Mouse (Mus musculus) forebrain, embryonic 16.5 days (tissue): ENCODE data around the gene Zfp280b. TPM values are rescaled to one million over a fixed set of nuclear protein-coding genes. Genes with fewer than 3 reads are reported as not detected.

Experiments
- ATAC-seq: fragments of 200-750 bp; cut with Nextera tagmentation; 2 replicates; pipeline ENCODE4 v1.8.0; 2017; ENCODE audit warnings: mild to moderate bottlenecking, moderate library complexity
- H3K27ac ChIP-seq: fragments of 300-500 bp; sonication (generic); 2 replicates; pipeline ENCODE4 v1.5.1; 2014; ENCODE audit warnings: low read length, control low read depth
- H3K27me3 ChIP-seq: fragments of 300-500 bp; sonication (generic); replicated peaks from 2 replicates; pipeline ENCODE4 v1.6.1; 2014; ENCODE audit warnings: low read length; ENCODE audit not compliant: control insufficient read depth, insufficient read depth
- H3K36me3 ChIP-seq: fragments of 300-500 bp; sonication (generic); 2 replicates; pipeline ENCODE4 v1.6.1; 2014; ENCODE audit not compliant: control insufficient read depth, insufficient read depth
- H3K4me1 ChIP-seq: fragments of 300-500 bp; sonication (generic); replicated peaks from 2 replicates; pipeline ENCODE4 v1.6.1; 2014; ENCODE audit warnings: low read length; ENCODE audit not compliant: control insufficient read depth, insufficient read depth
- H3K4me2 ChIP-seq: fragments of 300-500 bp; sonication (generic); 2 replicates; pipeline ENCODE4 v1.6.1; 2014; ENCODE audit warnings: mild to moderate bottlenecking, low read length, control low read depth
- H3K4me3 ChIP-seq: fragments of 300-500 bp; sonication (generic); replicated peaks from 2 replicates; pipeline ENCODE4 v1.5.1; 2014; ENCODE audit warnings: mild to moderate bottlenecking, low read length, control low read depth
- H3K9ac ChIP-seq: fragments of 300-500 bp; sonication (generic); replicated peaks from 2 replicates; pipeline ENCODE4 v1.6.1; 2014; ENCODE audit warnings: low read depth, low read length, control low read depth
- H3K9me3 ChIP-seq: fragments of 300-500 bp; sonication (generic); 2 replicates; pipeline ENCODE4 v1.6.1; 2016; ENCODE audit warnings: low read length; ENCODE audit not compliant: control insufficient read depth
- WGBS: fragments of 180-500 bp; shearing (Covaris S2); extraction: QIAGEN DNeasy Blood & Tissue Kit; methylation state at CpG from one replicate; pipeline ENCODE4 v1.1.7; 2014; 5-methylcytosine and 5-hydroxymethylcytosine counted together
- polyA plus RNA-seq: library from polyadenylated mRNA; unstranded; fragments of >200 nt; fragmentation: Nextera tagmentation; extraction: Ambion mirVana; gene quantifications from 2 replicates; pipeline ENCODE4 v1.2.1, GENCODE M21; 2015

Gene Zfp280b
- polyA plus RNA-seq, 1 experiment from 2014 or later, result 12.1 TPM

- H3K36me3 ChIP-seq, result no peaks in the 10 kb centered on the region
- WGBS, result 28% methylated on average over 4 of the region's 4 CpGs
- H3K4me3 ChIP-seq, result no peak overlapping the region
- no peak overlapping the region for H3K9ac ChIP-seq
- H3K4me1 ChIP-seq, result peaks cover 5% of the 10 kb centered on the region; the same call in 1 of the 2 replicates
- no peak overlapping the region for H3K27ac ChIP-seq
- H3K27me3 ChIP-seq, result no peaks in the 10 kb centered on the region
- H3K4me2 ChIP-seq, result no peak overlapping the region
- ATAC-seq, result no peak
- no peaks in the 10 kb centered on the region for H3K9me3 ChIP-seq
Measured at GRCm38 (mm10) chr10:76028016-76028366, 4.5 kb upstream of the Zfp280b start.

GRCm38 (mm10) chr10:76028396-76028795, 4.1 kb upstream of the Zfp280b start:
- Histone ChIP-seq H3K27ac (no peak overlapping the region), H3K36me3 (no peaks in the 10 kb centered on the region), H3K4me2 (no peak overlapping the region), H3K4me1 (peaks cover 8% of the 10 kb centered on the region; the same call in 1 of the 2 replicates), H3K27me3 (no peaks in the 10 kb centered on the region), H3K9ac (no peak overlapping the region), H3K9me3 (no peaks in the 10 kb centered on the region), H3K4me3 (no peak overlapping the region)
- 75% methylated on average over 9 of the region's 9 CpGs for WGBS
- no peak for ATAC-seq

GRCm38 (mm10) chr10:76029276-76029675, 3.2 kb upstream of the Zfp280b start:
- peaks cover 11% of the 10 kb centered on the region for H3K4me1 ChIP-seq
- H3K9me3 ChIP-seq, result no peaks in the 10 kb centered on the region
- H3K27ac ChIP-seq, result no peak overlapping the region
- H3K4me3 ChIP-seq, result no peak overlapping the region
- no peak overlapping the region for H3K4me2 ChIP-seq
- 59% methylated on average over 5 of the region's 5 CpGs for WGBS
- no peak for ATAC-seq
- H3K27me3 ChIP-seq, result no peaks in the 10 kb centered on the region
- no peak overlapping the region for H3K9ac ChIP-seq
- H3K36me3 ChIP-seq, result no peaks in the 10 kb centered on the region

- no peak for ATAC-seq
- H3K9me3 ChIP-seq, result no peaks in the 10 kb centered on the region
- no peak overlapping the region for H3K4me3 ChIP-seq
- H3K4me2 ChIP-seq, result no peak overlapping the region
- H3K4me1 ChIP-seq, result peaks cover 11% of the 10 kb centered on the region
- WGBS, result 60% methylated on average over 5 of the region's 5 CpGs
- H3K27me3 ChIP-seq, result no peaks in the 10 kb centered on the region
- no peak overlapping the region for H3K9ac ChIP-seq
- no peaks in the 10 kb centered on the region for H3K36me3 ChIP-seq
- H3K27ac ChIP-seq, result no peak overlapping the region
Measured at GRCm38 (mm10) chr10:76030496-76030895, 2.0 kb upstream of the Zfp280b start.

GRCm38 (mm10) chr10:76031511-76032401, 694 bp upstream of the Zfp280b start:
- peaks cover 11% of the 10 kb centered on the region for H3K4me1 ChIP-seq

GRCm38 (mm10) chr10:76033119-76033455, 637 bp downstream of the Zfp280b start:
- H3K4me3 ChIP-seq, result peak overlapping the region; percentile 77
- WGBS, result 19% methylated on average over 7 of the region's 7 CpGs
- no peak for ATAC-seq
- peaks cover 11% of the 10 kb centered on the region for H3K4me1 ChIP-seq
- no peaks in the 10 kb centered on the region for H3K27me3 ChIP-seq
- H3K27ac ChIP-seq, result peak overlapping the region; percentile 54; the same call in 1 of the 2 replicates
- H3K4me2 ChIP-seq, result peak overlapping the region; percentile 65
- H3K9me3 ChIP-seq, result no peaks in the 10 kb centered on the region
- peak overlapping the region; percentile 87 for H3K9ac ChIP-seq
- 0 out of 2 replicates have a peak, but pooled peaks cover 4% of the 10 kb centered on the region for H3K36me3 ChIP-seq

More at GRCm38 (mm10) chr10:76031511-76032401, 694 bp upstream of the Zfp280b start:
- WGBS, result 49% methylated on average over 14 of the region's 14 CpGs
- no peaks in the 10 kb centered on the region for H3K9me3 ChIP-seq
- peak overlapping the region; percentile 87 for H3K9ac ChIP-seq
- peak overlapping the region; percentile 65 for H3K4me2 ChIP-seq
- H3K36me3 ChIP-seq, result no peaks in the 10 kb centered on the region
- peak overlapping the region; percentile 69 for H3K27ac ChIP-seq
- ATAC-seq, result no peak; the same call in 1 of the 2 replicates
- H3K4me3 ChIP-seq, result peak overlapping the region; percentile 77
- no peaks in the 10 kb centered on the region for H3K27me3 ChIP-seq

GRCm38 (mm10) chr10:76034001-76034600, 1.7 kb downstream of the Zfp280b start:
- Histone ChIP-seq H3K4me2 (no peak overlapping the region), H3K36me3 (peaks cover 11% of the 10 kb centered on the region; the same call in 1 of the 2 replicates), H3K4me1 (peaks cover 11% of the 10 kb centered on the region), H3K27ac (no peak overlapping the region), H3K9ac (no peak overlapping the region), H3K9me3 (no peaks in the 10 kb centered on the region), H3K27me3 (no peaks in the 10 kb centered on the region), H3K4me3 (no peak overlapping the region)
- ATAC-seq, result no peak
- WGBS, result 98% methylated on average over 8 of the region's 8 CpGs

GRCm38 (mm10) chr10:76035277-76035676, 2.8 kb downstream of the Zfp280b start:
- Histone ChIP-seq H3K36me3 (peaks cover 22% of the 10 kb centered on the region), H3K27ac (no peak overlapping the region), H3K4me3 (no peak overlapping the region), H3K4me1 (peaks cover 11% of the 10 kb centered on the region), H3K9ac (no peak overlapping the region), H3K27me3 (no peaks in the 10 kb centered on the region), H3K4me2 (no peak overlapping the region), H3K9me3 (no peaks in the 10 kb centered on the region)
- no peak for ATAC-seq

GRCm38 (mm10) chr10:76036962-76037361, 4.5 kb downstream of the Zfp280b start:
- no peaks in the 10 kb centered on the region for H3K27me3 ChIP-seq
- H3K4me1 ChIP-seq, result peaks cover 9% of the 10 kb centered on the region
- H3K27ac ChIP-seq, result no peak overlapping the region
- no peak for ATAC-seq
- H3K36me3 ChIP-seq, result peaks cover 25% of the 10 kb centered on the region
- no peaks in the 10 kb centered on the region for H3K9me3 ChIP-seq
- WGBS, result 96% methylated on average over 5 of the region's 5 CpGs
- no peak overlapping the region for H3K4me3 ChIP-seq
- no peak overlapping the region for H3K4me2 ChIP-seq
- no peak overlapping the region for H3K9ac ChIP-seq
